Mouse (Mus musculus): ENCODE measurements at regions not wholly inside any gene's neighbourhood (a gene's known extent, or its start where the extent isn't known, plus 50 kb on each side); places are given as distances from the start of the nearest gene placed in this dataset.

- WGBS: 64% methylated on average over 8 of the region's 8 CpGs
- H3K27ac ChIP-seq (replicated peaks; ENCODE audit: low read depth, low read length): no peak overlapping the region
Measured at GRCm38 (mm10) chr5:51941255-51941924, 248.9 kb downstream of the Dhx15 start.

GRCm38 (mm10) chr5:51938845-51939244 lies 251.5 kb downstream of the Dhx15 start:
- Histone ChIP-seq H3K4me1 (ENCODE audit: control insufficient read depth, insufficient read depth, low read length) (no peaks in the 10 kb centered on the region), H3K36me3 (ENCODE audit: control insufficient read depth, insufficient read depth, low read length) (no peaks in the 10 kb centered on the region), H3K27me3 (ENCODE audit: control insufficient read depth, insufficient read depth, low read length) (no peaks in the 10 kb centered on the region), H3K27ac (replicated peaks; ENCODE audit: low read depth, low read length) (no peak overlapping the region), H3K4me2 (replicated peaks; ENCODE audit: low read depth, low read length, severe bottlenecking) (no peak overlapping the region), H3K9me3 (ENCODE audit: control insufficient read depth, low read length) (no peaks in the 10 kb centered on the region), H3K4me3 (replicated peaks; ENCODE audit: low read length) (no peak overlapping the region), H3K9ac (ENCODE audit: low read depth, low read length, severe bottlenecking) (no peak overlapping the region)
- no peak for TF ChIP-seq POLR2A (IDR thresholded peaks at IDR 0.05; ENCODE audit: borderline replicate concordance, extremely low read depth, insufficient read depth, insufficient read length)
- WGBS: 86% methylated on average over 6 of the region's 6 CpGs
- no peak for DNase-seq (ENCODE audit: low spot score)
- ATAC-seq (ENCODE audit: low FRiP score, low read depth): no peak

More at GRCm38 (mm10) chr5:51941255-51941924, 248.9 kb downstream of the Dhx15 start:
- H3K9ac ChIP-seq (ENCODE audit: low read depth, low read length, severe bottlenecking): no peak overlapping the region
- H3K4me1 ChIP-seq (ENCODE audit: control insufficient read depth, insufficient read depth, low read length): no peaks in the 10 kb centered on the region
- H3K4me2 ChIP-seq (replicated peaks; ENCODE audit: low read depth, low read length, severe bottlenecking): no peak overlapping the region
- no peak for ATAC-seq (ENCODE audit: low FRiP score, low read depth)
- H3K27me3 ChIP-seq (ENCODE audit: control insufficient read depth, insufficient read depth, low read length): no peaks in the 10 kb centered on the region
- TF ChIP-seq POLR2A (IDR thresholded peaks at IDR 0.05; ENCODE audit: borderline replicate concordance, extremely low read depth, insufficient read depth, insufficient read length): no peak
- H3K36me3 ChIP-seq (ENCODE audit: control insufficient read depth, insufficient read depth, low read length): no peaks in the 10 kb centered on the region
- H3K9me3 ChIP-seq (ENCODE audit: control insufficient read depth, low read length): no peaks in the 10 kb centered on the region
- no peak for DNase-seq (ENCODE audit: low spot score)
- H3K4me3 ChIP-seq (replicated peaks; ENCODE audit: low read length): no peak overlapping the region

GRCm38 (mm10) chr5:51937320-51937719 lies 253.0 kb downstream of the Dhx15 start:
- Histone ChIP-seq H3K27ac (replicated peaks; ENCODE audit: low read depth, low read length) (no peak overlapping the region), H3K4me2 (replicated peaks; ENCODE audit: low read depth, low read length, severe bottlenecking) (no peak overlapping the region), H3K27me3 (ENCODE audit: control insufficient read depth, insufficient read depth, low read length) (no peaks in the 10 kb centered on the region), H3K4me3 (replicated peaks; ENCODE audit: low read length) (no peak overlapping the region), H3K4me1 (ENCODE audit: control insufficient read depth, insufficient read depth, low read length) (no peaks in the 10 kb centered on the region), H3K9me3 (ENCODE audit: control insufficient read depth, low read length) (no peaks in the 10 kb centered on the region), H3K36me3 (ENCODE audit: control insufficient read depth, insufficient read depth, low read length) (no peaks in the 10 kb centered on the region), H3K9ac (ENCODE audit: low read depth, low read length, severe bottlenecking) (no peak overlapping the region)
- ATAC-seq (ENCODE audit: low FRiP score, low read depth) (no peak), DNase-seq (ENCODE audit: low spot score) (no peak)
- TF ChIP-seq POLR2A (IDR thresholded peaks at IDR 0.05; ENCODE audit: borderline replicate concordance, extremely low read depth, insufficient read depth, insufficient read length): no peak
- WGBS: 80% methylated on average over 6 of the region's 6 CpGs

GRCm38 (mm10) chr5:51935391-51936354 lies 254.6 kb downstream of the Dhx15 start:
- H3K9ac ChIP-seq (ENCODE audit: low read depth, low read length, severe bottlenecking): no peak overlapping the region
- no peak for TF ChIP-seq POLR2A (IDR thresholded peaks at IDR 0.05; ENCODE audit: borderline replicate concordance, extremely low read depth, insufficient read depth, insufficient read length)
- no peak overlapping the region for H3K4me3 ChIP-seq (replicated peaks; ENCODE audit: low read length)
- H3K27me3 ChIP-seq (ENCODE audit: control insufficient read depth, insufficient read depth, low read length): no peaks in the 10 kb centered on the region
- no peaks in the 10 kb centered on the region for H3K36me3 ChIP-seq (ENCODE audit: control insufficient read depth, insufficient read depth, low read length)
- no peaks in the 10 kb centered on the region for H3K4me1 ChIP-seq (ENCODE audit: control insufficient read depth, insufficient read depth, low read length)
- H3K27ac ChIP-seq (replicated peaks; ENCODE audit: low read depth, low read length): no peak overlapping the region
- H3K9me3 ChIP-seq (ENCODE audit: control insufficient read depth, low read length): no peaks in the 10 kb centered on the region
- no peak overlapping the region for H3K4me2 ChIP-seq (replicated peaks; ENCODE audit: low read depth, low read length, severe bottlenecking)
- DNase-seq (ENCODE audit: low spot score): no peak
- no peak for ATAC-seq (ENCODE audit: low FRiP score, low read depth)
- WGBS: 83% methylated on average over 17 of the region's 17 CpGs

GRCm38 (mm10) chr5:51934910-51935309 lies 255.4 kb downstream of the Dhx15 start:
- Histone ChIP-seq H3K4me3 (replicated peaks; ENCODE audit: low read length) (no peak overlapping the region), H3K36me3 (ENCODE audit: control insufficient read depth, insufficient read depth, low read length) (no peaks in the 10 kb centered on the region), H3K4me1 (ENCODE audit: control insufficient read depth, insufficient read depth, low read length) (no peaks in the 10 kb centered on the region), H3K27ac (replicated peaks; ENCODE audit: low read depth, low read length) (no peak overlapping the region), H3K9ac (ENCODE audit: low read depth, low read length, severe bottlenecking) (no peak overlapping the region), H3K4me2 (replicated peaks; ENCODE audit: low read depth, low read length, severe bottlenecking) (no peak overlapping the region), H3K27me3 (ENCODE audit: control insufficient read depth, insufficient read depth, low read length) (no peaks in the 10 kb centered on the region), H3K9me3 (ENCODE audit: control insufficient read depth, low read length) (no peaks in the 10 kb centered on the region)
- no peak for TF ChIP-seq POLR2A (IDR thresholded peaks at IDR 0.05; ENCODE audit: borderline replicate concordance, extremely low read depth, insufficient read depth, insufficient read length)
- 81% methylated on average over 4 of the region's 4 CpGs for WGBS
- ATAC-seq (ENCODE audit: low FRiP score, low read depth) (no peak), DNase-seq (ENCODE audit: low spot score) (no peak)

Data from limb, embryonic 14.5 days (tissue).